Mouse (Mus musculus): ENCODE measurements around the gene Fam107a. TPM values are rescaled to one million over a fixed set of nuclear protein-coding genes. Genes with fewer than 3 reads are reported as not detected.

The Fam107a gene
- polyA plus RNA-seq, 1 experiment from 2014 or later: 4.0 TPM

DNA sequence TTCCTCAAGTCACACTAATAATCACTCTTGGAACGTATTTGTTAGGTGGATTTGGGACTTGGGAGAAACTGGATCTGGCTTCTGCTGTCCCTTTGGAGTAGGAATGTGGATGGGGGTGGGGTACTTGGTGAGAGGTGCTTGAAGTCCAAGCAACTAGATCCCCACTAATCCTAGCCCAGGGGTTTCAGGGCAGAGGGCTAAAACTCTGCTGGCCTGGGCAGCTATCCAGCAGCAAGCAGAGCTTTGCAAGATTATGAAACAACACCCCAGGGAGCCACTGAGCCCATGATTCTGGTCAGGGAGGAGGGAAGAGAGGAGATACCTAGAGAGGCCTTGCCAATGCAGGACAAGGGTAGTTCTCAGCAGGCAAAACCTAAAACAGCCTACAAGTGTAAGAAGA, 9.5 kb upstream of the Fam107a start:
- H3K4me3 ChIP-seq (ENCODE audit: low read length): no peak overlapping the region
- H3K9ac ChIP-seq (ENCODE audit: low read depth, low read length): no peak overlapping the region
- ATAC-seq (ENCODE audit: low FRiP score, low TSS enrichment): no peak
- no peaks in the 10 kb centered on the region for H3K27me3 ChIP-seq (ENCODE audit: control insufficient read depth, insufficient read depth, low read length)
- H3K27ac ChIP-seq (ENCODE audit: low read depth, low read length): peak overlapping the region; percentile 24; the same call in 1 of the 2 replicates
- no peaks in the 10 kb centered on the region for H3K9me3 ChIP-seq (ENCODE audit: control insufficient read depth, low read length)
- no peaks in the 10 kb centered on the region for H3K36me3 ChIP-seq (ENCODE audit: control insufficient read depth, insufficient read depth, low read length)
- peaks cover 18% of the 10 kb centered on the region for H3K4me1 ChIP-seq (ENCODE audit: control insufficient read depth, insufficient read depth, low read length)
- no peak overlapping the region for H3K4me2 ChIP-seq (replicated peaks; ENCODE audit: low read depth, low read length)
- 44% methylated on average over 1 of the region's 1 CpGs for WGBS

DNA sequence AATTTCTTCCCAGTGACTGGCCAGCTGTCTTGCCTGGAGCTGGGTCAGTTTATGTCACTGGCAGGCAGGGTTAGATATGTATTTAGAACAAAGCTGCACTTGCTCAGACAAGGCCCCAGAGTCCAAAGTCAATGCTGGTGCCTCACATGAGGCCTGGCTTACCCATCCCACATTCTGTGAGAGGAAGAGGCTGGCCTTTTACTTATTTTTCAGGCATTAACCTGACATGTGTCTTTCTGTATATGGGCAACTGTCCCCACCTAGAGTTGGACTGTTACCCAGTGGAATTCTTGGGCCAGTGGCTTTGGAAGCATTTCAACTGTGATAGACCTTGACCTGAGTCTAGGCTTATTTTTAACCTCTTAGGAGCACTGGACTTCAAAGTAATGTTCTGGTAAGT, 9.1 kb upstream of the Fam107a start:
- Histone ChIP-seq H3K9me3 (ENCODE audit: control insufficient read depth, low read length) (no peaks in the 10 kb centered on the region), H3K4me2 (replicated peaks; ENCODE audit: low read depth, low read length) (no peak overlapping the region), H3K27me3 (ENCODE audit: control insufficient read depth, insufficient read depth, low read length) (no peaks in the 10 kb centered on the region), H3K4me1 (ENCODE audit: control insufficient read depth, insufficient read depth, low read length) (peaks cover 14% of the 10 kb centered on the region), H3K4me3 (ENCODE audit: low read length) (no peak overlapping the region), H3K27ac (ENCODE audit: low read depth, low read length) (no peak overlapping the region), H3K36me3 (ENCODE audit: control insufficient read depth, insufficient read depth, low read length) (no peaks in the 10 kb centered on the region), H3K9ac (ENCODE audit: low read depth, low read length) (no peak overlapping the region)
- no peak for ATAC-seq (ENCODE audit: low FRiP score, low TSS enrichment)

DNA sequence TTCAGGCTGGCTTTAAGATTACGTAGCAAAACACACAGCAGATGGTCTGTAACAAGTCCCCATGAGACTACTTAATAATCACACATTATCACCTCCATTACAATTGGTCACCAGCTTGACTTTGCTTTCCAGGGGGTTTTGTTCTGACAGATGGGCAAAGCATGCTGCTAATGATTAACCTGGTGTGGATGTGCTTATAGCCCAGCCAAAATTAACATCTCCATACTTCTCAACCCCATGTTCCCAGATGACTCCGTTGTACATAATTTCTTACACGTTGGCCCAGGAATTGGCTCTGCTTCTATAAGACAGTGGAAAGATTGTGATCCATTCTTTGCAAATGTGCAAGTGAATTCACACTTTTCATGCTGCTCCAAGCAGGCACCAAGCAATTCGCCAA, 7.9 kb upstream of the Fam107a start:
- no peak overlapping the region for H3K9ac ChIP-seq (ENCODE audit: low read depth, low read length)
- no peak overlapping the region for H3K4me3 ChIP-seq (ENCODE audit: low read length)
- H3K9me3 ChIP-seq (ENCODE audit: control insufficient read depth, low read length): no peaks in the 10 kb centered on the region
- ATAC-seq (ENCODE audit: low FRiP score, low TSS enrichment): no peak
- no peaks in the 10 kb centered on the region for H3K36me3 ChIP-seq (ENCODE audit: control insufficient read depth, insufficient read depth, low read length)
- H3K4me1 ChIP-seq (ENCODE audit: control insufficient read depth, insufficient read depth, low read length): peaks cover 11% of the 10 kb centered on the region
- H3K27ac ChIP-seq (ENCODE audit: low read depth, low read length): no peak overlapping the region
- WGBS: 78% methylated on average over 4 of the region's 4 CpGs
- H3K27me3 ChIP-seq (ENCODE audit: control insufficient read depth, insufficient read depth, low read length): no peaks in the 10 kb centered on the region
- no peak overlapping the region for H3K4me2 ChIP-seq (replicated peaks; ENCODE audit: low read depth, low read length)

DNA sequence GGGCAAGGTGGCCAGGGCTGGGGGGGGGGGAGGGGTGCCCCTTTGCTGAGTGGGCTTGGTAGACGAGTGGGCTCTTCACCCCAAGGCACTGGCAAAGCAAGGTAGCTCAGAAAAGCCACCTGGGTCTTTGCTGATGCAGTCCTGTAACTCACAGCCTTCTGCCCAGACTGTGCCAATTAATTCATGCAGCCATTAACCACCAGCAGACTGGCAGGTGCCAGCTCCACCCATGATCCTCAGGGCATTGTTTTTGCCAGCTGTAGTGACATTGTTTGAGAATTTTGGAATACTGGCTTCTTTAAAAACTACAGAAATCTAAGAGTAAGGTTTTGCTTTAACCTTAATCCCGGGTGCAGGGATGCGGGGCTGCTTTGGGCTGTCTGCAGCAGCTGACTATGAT, 2.7 kb upstream of the Fam107a start:
- H3K27ac ChIP-seq (ENCODE audit: low read depth, low read length): no peak overlapping the region
- no peak for ATAC-seq (ENCODE audit: low FRiP score, low TSS enrichment)
- no peak overlapping the region for H3K9ac ChIP-seq (ENCODE audit: low read depth, low read length)
- H3K4me1 ChIP-seq (ENCODE audit: control insufficient read depth, insufficient read depth, low read length): peaks cover 7% of the 10 kb centered on the region; the same call in 1 of the 2 replicates
- H3K27me3 ChIP-seq (ENCODE audit: control insufficient read depth, insufficient read depth, low read length): peaks cover 22% of the 10 kb centered on the region
- no peaks in the 10 kb centered on the region for H3K9me3 ChIP-seq (ENCODE audit: control insufficient read depth, low read length)
- WGBS: 87% methylated on average over 3 of the region's 3 CpGs
- H3K4me3 ChIP-seq (ENCODE audit: low read length): no peak overlapping the region
- H3K36me3 ChIP-seq (ENCODE audit: control insufficient read depth, insufficient read depth, low read length): no peaks in the 10 kb centered on the region
- no peak overlapping the region for H3K4me2 ChIP-seq (replicated peaks; ENCODE audit: low read depth, low read length)

DNA sequence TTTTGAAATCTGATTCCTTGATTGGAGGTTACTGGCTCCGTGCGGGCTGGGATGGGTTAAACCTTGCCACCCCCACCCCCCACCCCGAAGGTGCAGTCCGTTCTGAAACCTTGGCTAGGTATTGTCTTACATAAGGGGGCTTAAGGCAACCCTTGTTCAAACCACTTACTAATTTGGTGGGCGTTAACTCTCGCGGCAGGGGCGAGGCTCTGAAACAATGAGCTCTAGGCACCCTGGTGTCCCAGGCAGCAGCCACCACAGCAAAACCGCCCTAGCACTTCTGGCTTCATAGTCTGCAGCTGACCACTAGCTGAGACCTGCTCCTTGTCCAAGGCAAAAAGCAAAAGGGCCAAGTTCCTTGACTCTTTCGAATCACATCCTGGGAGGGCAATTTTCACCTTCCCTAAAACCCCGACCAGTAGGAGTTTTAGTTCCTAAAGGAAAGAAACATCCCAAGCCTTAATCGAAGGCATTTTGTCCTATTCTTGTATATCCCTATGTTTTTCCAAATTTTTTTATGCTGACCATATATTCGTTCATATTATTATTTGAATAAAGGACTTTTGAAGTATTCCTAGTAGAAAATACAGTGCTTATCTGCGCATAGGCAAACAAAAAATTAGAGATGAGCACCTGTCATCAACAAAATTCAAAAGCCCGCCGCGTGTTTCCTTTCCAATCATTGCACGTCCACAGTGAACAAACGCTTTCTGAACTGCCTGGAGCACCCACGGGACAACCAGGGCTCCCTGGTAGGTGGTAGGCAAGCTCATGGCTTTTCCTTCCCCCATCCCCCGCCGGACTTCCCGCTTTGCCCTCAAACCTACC, 1.2 kb downstream of the Fam107a start:
- no peaks in the 10 kb centered on the region for H3K9me3 ChIP-seq (ENCODE audit: control insufficient read depth, low read length)
- H3K27ac ChIP-seq (ENCODE audit: low read depth, low read length): no peak overlapping the region
- no peak overlapping the region for H3K9ac ChIP-seq (ENCODE audit: low read depth, low read length)
- peak overlapping the region; percentile 30 for H3K4me3 ChIP-seq (ENCODE audit: low read length)
- H3K4me2 ChIP-seq (replicated peaks; ENCODE audit: low read depth, low read length): peak overlapping the region; percentile 46
- H3K36me3 ChIP-seq (ENCODE audit: control insufficient read depth, insufficient read depth, low read length): no peaks in the 10 kb centered on the region
- peaks cover 22% of the 10 kb centered on the region for H3K27me3 ChIP-seq (ENCODE audit: control insufficient read depth, insufficient read depth, low read length)
- 3% methylated on average over 23 of the region's 23 CpGs for WGBS
- peaks cover 7% of the 10 kb centered on the region; the same call in 1 of the 2 replicates for H3K4me1 ChIP-seq (ENCODE audit: control insufficient read depth, insufficient read depth, low read length)
- ATAC-seq (ENCODE audit: low FRiP score, low TSS enrichment): peak; percentile 53

DNA sequence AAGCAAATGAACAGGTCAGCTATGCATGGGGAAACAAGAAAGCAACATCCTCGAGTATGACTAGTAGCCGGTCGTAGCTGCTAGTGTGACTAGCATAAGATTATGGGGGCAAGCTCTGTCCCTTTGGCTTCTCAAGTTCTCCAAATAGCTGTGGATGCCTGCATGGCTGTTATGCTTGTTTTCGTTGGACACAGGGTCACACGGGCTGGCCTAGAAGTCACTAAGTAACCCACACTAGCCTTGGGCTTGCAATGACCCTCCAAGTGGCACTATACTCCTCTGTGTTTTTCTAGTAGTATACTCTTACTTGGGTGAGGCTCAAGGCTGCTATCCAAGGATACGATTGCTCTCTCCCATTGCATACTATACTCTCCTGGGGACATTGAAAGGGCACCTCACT, 2.7 kb downstream of the Fam107a start:
- H3K36me3 ChIP-seq (ENCODE audit: control insufficient read depth, insufficient read depth, low read length): no peaks in the 10 kb centered on the region
- no peaks in the 10 kb centered on the region for H3K9me3 ChIP-seq (ENCODE audit: control insufficient read depth, low read length)
- peaks cover 22% of the 10 kb centered on the region for H3K27me3 ChIP-seq (ENCODE audit: control insufficient read depth, insufficient read depth, low read length)
- no peak for ATAC-seq (ENCODE audit: low FRiP score, low TSS enrichment)
- H3K4me2 ChIP-seq (replicated peaks; ENCODE audit: low read depth, low read length): no peak overlapping the region
- H3K4me3 ChIP-seq (ENCODE audit: low read length): no peak overlapping the region
- H3K9ac ChIP-seq (ENCODE audit: low read depth, low read length): no peak overlapping the region
- H3K27ac ChIP-seq (ENCODE audit: low read depth, low read length): no peak overlapping the region
- H3K4me1 ChIP-seq (ENCODE audit: control insufficient read depth, insufficient read depth, low read length): peaks cover 7% of the 10 kb centered on the region; the same call in 1 of the 2 replicates
- WGBS: 40% methylated on average over 6 of the region's 6 CpGs

DNA sequence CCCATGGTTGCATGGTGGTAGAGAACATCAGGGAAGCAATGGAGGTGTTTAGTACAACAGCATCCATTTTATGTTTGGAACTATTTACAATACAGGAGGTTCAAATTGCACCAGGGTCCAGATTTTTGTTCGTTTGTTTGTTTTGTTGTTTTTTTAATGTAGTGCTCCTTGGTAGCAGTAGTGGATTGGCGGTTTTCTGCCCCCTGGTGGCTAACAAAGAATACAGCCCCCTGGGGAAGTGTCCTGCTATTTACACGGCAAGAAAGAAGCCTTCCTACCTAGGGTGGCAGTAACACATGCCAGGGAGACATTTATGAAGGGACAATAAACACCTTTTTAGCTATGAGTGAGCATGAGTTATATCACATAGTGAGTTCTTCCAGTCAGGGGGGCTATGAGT, 3.3 kb downstream of the Fam107a start:
- 25% methylated on average over 3 of the region's 3 CpGs for WGBS
- no peak overlapping the region for H3K27ac ChIP-seq (ENCODE audit: low read depth, low read length)
- ATAC-seq (ENCODE audit: low FRiP score, low TSS enrichment): no peak
- H3K36me3 ChIP-seq (ENCODE audit: control insufficient read depth, insufficient read depth, low read length): no peaks in the 10 kb centered on the region
- H3K9me3 ChIP-seq (ENCODE audit: control insufficient read depth, low read length): no peaks in the 10 kb centered on the region
- peaks cover 7% of the 10 kb centered on the region; the same call in 1 of the 2 replicates for H3K4me1 ChIP-seq (ENCODE audit: control insufficient read depth, insufficient read depth, low read length)
- H3K4me2 ChIP-seq (replicated peaks; ENCODE audit: low read depth, low read length): no peak overlapping the region
- peaks cover 22% of the 10 kb centered on the region for H3K27me3 ChIP-seq (ENCODE audit: control insufficient read depth, insufficient read depth, low read length)
- H3K4me3 ChIP-seq (ENCODE audit: low read length): no peak overlapping the region
- no peak overlapping the region for H3K9ac ChIP-seq (ENCODE audit: low read depth, low read length)

DNA sequence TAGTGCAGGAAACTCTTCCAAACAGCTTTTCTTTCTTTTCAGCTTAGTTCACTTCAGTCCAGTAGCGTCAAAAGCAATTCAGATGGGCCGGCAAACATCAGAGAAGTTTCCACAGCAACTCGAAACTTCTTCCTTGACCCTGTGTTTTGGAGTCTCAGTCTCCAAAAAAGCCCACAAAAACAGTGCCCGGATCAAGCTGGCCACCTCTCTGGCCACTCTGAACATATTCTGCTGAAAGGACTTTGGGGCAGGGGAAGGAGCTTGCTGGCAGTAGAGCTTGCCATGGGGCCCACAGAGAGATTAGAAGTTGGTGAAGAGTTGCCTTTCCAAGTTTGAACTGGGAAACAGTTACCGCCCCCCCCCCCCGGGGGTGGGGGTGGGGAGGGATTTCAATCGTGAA, 3.9 kb downstream of the Fam107a start:
- Histone ChIP-seq H3K9ac (ENCODE audit: low read depth, low read length) (no peak overlapping the region), H3K27me3 (ENCODE audit: control insufficient read depth, insufficient read depth, low read length) (peaks cover 22% of the 10 kb centered on the region), H3K36me3 (ENCODE audit: control insufficient read depth, insufficient read depth, low read length) (no peaks in the 10 kb centered on the region), H3K27ac (ENCODE audit: low read depth, low read length) (no peak overlapping the region), H3K4me2 (replicated peaks; ENCODE audit: low read depth, low read length) (no peak overlapping the region), H3K4me1 (ENCODE audit: control insufficient read depth, insufficient read depth, low read length) (peaks cover 10% of the 10 kb centered on the region; the same call in 1 of the 2 replicates), H3K9me3 (ENCODE audit: control insufficient read depth, low read length) (no peaks in the 10 kb centered on the region), H3K4me3 (ENCODE audit: low read length) (no peak overlapping the region)
- ATAC-seq (ENCODE audit: low FRiP score, low TSS enrichment): no peak
- 42% methylated on average over 7 of the region's 7 CpGs for WGBS

DNA sequence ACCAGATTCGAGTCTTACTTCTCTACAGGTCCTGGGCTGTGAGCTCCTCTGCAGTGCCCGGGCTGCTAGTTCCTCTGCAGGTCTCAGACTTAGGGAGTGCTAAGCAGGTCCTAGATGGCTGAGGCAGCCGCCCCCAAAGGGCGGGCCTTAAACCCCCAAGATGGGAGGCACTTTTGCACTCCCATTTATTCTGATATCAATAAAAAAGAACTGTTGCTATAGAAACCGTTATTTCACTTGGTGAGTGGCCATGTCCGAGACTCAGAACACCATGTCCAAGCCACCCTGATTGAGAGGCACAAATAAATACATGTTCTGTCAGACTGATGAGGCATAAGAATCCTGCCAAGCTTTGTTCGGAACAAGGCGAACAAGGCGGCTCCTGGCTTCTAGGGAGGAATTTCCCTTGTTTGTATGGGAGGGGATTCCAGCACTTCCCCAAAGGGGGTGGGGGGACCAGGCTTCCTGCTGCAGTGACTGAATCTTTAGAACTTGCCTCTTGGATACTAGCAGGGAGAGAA, 8.1 kb downstream of the Fam107a start:
- H3K27me3 ChIP-seq (ENCODE audit: control insufficient read depth, insufficient read depth, low read length): no peaks in the 10 kb centered on the region
- no peak overlapping the region for H3K4me2 ChIP-seq (replicated peaks; ENCODE audit: low read depth, low read length)
- ATAC-seq (ENCODE audit: low FRiP score, low TSS enrichment): no peak
- no peak overlapping the region for H3K27ac ChIP-seq (ENCODE audit: low read depth, low read length)
- WGBS: 21% methylated on average over 9 of the region's 9 CpGs
- no peaks in the 10 kb centered on the region for H3K9me3 ChIP-seq (ENCODE audit: control insufficient read depth, low read length)
- no peak overlapping the region for H3K4me3 ChIP-seq (ENCODE audit: low read length)
- H3K4me1 ChIP-seq (ENCODE audit: control insufficient read depth, insufficient read depth, low read length): 0 out of 2 replicates have a peak, but pooled peaks cover 3% of the 10 kb centered on the region
- H3K9ac ChIP-seq (ENCODE audit: low read depth, low read length): no peak overlapping the region
- H3K36me3 ChIP-seq (ENCODE audit: control insufficient read depth, insufficient read depth, low read length): no peaks in the 10 kb centered on the region
